23 mouse cellular contexts compared by ENCODE assay signal in the genomic region with DNA sequence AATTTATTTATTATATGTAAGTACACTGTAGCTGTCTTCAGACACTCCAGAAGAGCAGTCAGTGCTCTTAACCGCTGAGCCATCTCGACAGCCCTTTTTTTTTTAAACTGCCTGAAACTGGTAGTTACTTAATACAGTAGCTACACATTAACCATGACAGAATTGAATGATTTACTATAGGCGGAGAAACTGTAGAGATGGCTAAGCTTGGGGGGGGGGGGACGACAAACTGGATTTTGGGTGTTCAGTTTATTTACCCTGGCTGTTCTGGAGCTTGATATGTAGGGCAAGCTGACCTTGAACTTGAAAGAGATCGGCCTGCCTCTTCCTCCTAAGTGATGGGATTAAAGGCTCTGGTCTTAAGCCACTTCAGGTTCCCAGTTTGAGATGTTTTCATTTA.
"Had no signal": no experiment of that assay in that cellular context is flagged by ENCODE, and none has a peak within 500 bp of the region (broad histone marks: within the 10 kb centered on the region; RNA-seq: fewer than 3 reads in every experiment).

No protein-coding gene starts in this region.

- H3K36me3 ChIP-seq: heart, embryonic 15.5 days; hindbrain, embryonic 15.5 days had no signal

- H3K4me3 ChIP-seq: heart, adult 2 months; heart, embryonic 13.5 days; heart, embryonic 15.5 days; hindbrain, embryonic 13.5 days; hindbrain, embryonic 15.5 days; kidney, embryonic 15.5 days; limb, embryonic 13.5 days; limb, embryonic 15.5 days had no signal

- H3K4me2 ChIP-seq: heart, embryonic 11.5 days; heart, embryonic 13.5 days; heart, embryonic 15.5 days; hindbrain, embryonic 13.5 days; hindbrain, embryonic 15.5 days; kidney, embryonic 15.5 days; limb, embryonic 13.5 days; limb, embryonic 15.5 days had no signal

- ATAC-seq: forebrain, postnatal 0 days; hindbrain, postnatal 0 days; intestine, embryonic 16.5 days had no signal

- H3K9ac ChIP-seq: forebrain, postnatal 0 days; heart, embryonic 13.5 days; heart, embryonic 15.5 days; hindbrain, embryonic 13.5 days; hindbrain, embryonic 15.5 days; kidney, embryonic 15.5 days; limb, embryonic 13.5 days; limb, embryonic 15.5 days; liver, embryonic 14.5 days had no signal

- DNase-seq: forebrain, postnatal 0 days; gastrocnemius, postnatal 14 days; gastrocnemius, postnatal 36 days; heart, adult 11 months; heart, adult 2 months; heart, postnatal 14 days; heart, postnatal 36 days; kidney, postnatal 14 days; layer of hippocampus, adult 9-11 months; layer of hippocampus, postnatal 36 days; left cerebral cortex, postnatal 4 days had no signal

- H3K9me3 ChIP-seq: heart, embryonic 13.5 days; heart, embryonic 15.5 days; hindbrain, embryonic 13.5 days; hindbrain, embryonic 15.5 days; kidney, embryonic 15.5 days; limb, embryonic 13.5 days; limb, embryonic 15.5 days had no signal

- H3K27ac ChIP-seq: heart, adult 2 months; heart, embryonic 13.5 days; heart, embryonic 15.5 days; hindbrain, embryonic 13.5 days; hindbrain, embryonic 15.5 days; hindbrain, postnatal 0 days; kidney, embryonic 15.5 days; kidney, postnatal 0 days; limb, embryonic 13.5 days; limb, embryonic 15.5 days; liver, embryonic 14.5 days had no signal

- H3K27me3 ChIP-seq: heart, embryonic 13.5 days; heart, embryonic 15.5 days; hindbrain, embryonic 13.5 days; hindbrain, embryonic 15.5 days; kidney, embryonic 15.5 days; limb, embryonic 13.5 days; limb, embryonic 15.5 days had no signal
